Mouse (Mus musculus) spleen, adult 2 months (tissue): Measurements from ENCODE around the gene Ccpg1os.
A peak's percentile ranks its signal among the peaks of the same experiment; 100 is the strongest.

ENCODE experiments used
- CTCF ChIP-seq: fragments of 200-500 bp; IDR thresholded peaks from 2 replicates; pipeline ENCODE4 v1.5.1; 2011; ENCODE audit warnings: mild to moderate bottlenecking, inconsistent platforms; ENCODE audit not compliant: insufficient read depth, insufficient read length, insufficient replicate concordance; ENCODE audit errors: extremely low read depth
- POLR2A ChIP-seq: fragments of 200-500 bp; IDR thresholded peaks from 2 replicates; pipeline ENCODE4 v1.6.1; 2011; ENCODE audit warnings: low read depth, low read length, inconsistent platforms

DNA sequence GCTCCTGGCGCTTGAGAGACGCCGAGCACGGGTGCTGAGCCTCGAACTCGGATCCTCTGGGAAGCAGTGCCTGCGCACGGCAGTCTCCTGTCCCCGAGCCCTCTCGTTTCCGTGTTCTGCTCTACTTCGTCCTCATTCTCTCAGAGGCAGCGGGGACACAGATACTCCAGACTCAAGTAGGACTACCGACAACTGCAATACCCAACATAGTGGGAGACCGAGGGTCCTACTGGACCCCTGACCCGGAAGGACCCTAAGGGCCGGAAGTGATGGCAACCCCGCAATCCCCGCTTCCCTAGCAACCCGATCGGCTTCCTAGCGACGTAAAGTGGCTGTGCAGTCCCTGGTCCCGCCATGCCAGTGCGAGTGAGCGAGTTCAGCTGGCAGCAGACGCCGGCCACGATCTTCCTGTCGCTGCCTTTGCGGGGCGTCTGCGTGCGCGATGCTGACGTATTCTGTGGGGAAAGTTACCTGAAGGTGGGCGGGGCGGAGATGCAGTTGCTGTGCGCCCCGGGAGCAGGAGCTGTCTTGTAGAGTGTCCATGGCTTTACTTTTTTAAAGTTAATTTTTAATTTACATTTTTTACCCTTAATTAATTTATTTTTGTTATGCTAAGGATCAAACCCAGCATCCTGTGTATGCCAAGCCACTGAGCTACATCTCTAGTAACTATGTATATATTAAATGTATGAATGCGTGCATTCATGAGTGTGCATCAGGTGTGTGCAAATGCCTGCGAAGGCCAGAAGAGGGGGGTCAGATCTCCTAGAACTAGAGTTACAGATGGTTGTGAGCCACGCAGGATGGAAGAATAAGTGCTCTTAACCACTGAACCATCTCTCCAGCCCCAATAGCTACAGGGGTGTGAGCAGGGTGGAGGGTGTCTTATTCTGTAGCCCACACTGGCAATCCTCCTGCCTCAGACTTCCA is 26.4 kb downstream of the Ccpg1os start, which contains the start of the genes Dyx1c1 and Gm44503:
- TF ChIP-seq CTCF (0 out of 2 replicates have a peak, but pooled peaks have one; percentile 7), POLR2A (peak; percentile 22; the same call in 1 of the 2 replicates)
